ENCODE assay signal across 7 mouse cellular contexts in genomic region chr11:78176905-78177331, GRCm38 (mm10). TPM values are rescaled to one million over a fixed set of nuclear protein-coding genes. Genes with fewer than 3 reads are reported as not detected.
DNase-seq lines count a peak whose midpoint lies in the region; ATAC-seq lines count a peak whose summit lies in the region.

No protein-coding gene starts in this region.

- peak overlapping the region; percentile 57 for H3K9ac ChIP-seq in limb, embryonic 12.5 days (replicated peaks)

- DNase-seq in thymus, postnatal 14 days = peak; percentile 38
- no peak for DNase-seq in thymus, postnatal 10 days (ENCODE audit: low spot score in 2 of 2)
- peak; percentile 70 for DNase-seq in naive thymus-derived CD4-positive, alpha-beta T cell, adult 2 months (ENCODE audit: low read depth)
- DNase-seq in retina, embryonic 14.5 days (ENCODE audit: low spot score) = no peak
- no peak for DNase-seq in right cerebral cortex, postnatal 25 days

- WGBS in limb, embryonic 12.5 days = 1% methylated on average over 23 of the region's 23 CpGs

- H3K27ac ChIP-seq in limb, embryonic 12.5 days = peak overlapping the region; percentile 87

- H3K9me3 ChIP-seq in erythroblast, embryonic 14.5 days (ENCODE audit: control insufficient read depth, low read length) = no peaks in the 10 kb centered on the region
- H3K9me3 ChIP-seq in limb, embryonic 12.5 days = no peaks in the 10 kb centered on the region

- H3K4me2 ChIP-seq in limb, embryonic 12.5 days = peak overlapping the region; percentile 98

- peak overlapping the region; percentile 88 for H3K4me3 ChIP-seq in erythroblast, embryonic 14.5 days (replicated peaks)
- H3K4me3 ChIP-seq in limb, embryonic 12.5 days (replicated peaks) = peak overlapping the region; percentile 60

- H3K4me1 ChIP-seq in erythroblast, embryonic 14.5 days (ENCODE audit: control insufficient read depth) = peaks cover 77% of the 10 kb centered on the region
- peaks cover 41% of the 10 kb centered on the region for H3K4me1 ChIP-seq in limb, embryonic 12.5 days (replicated peaks)

- H3K36me3 ChIP-seq in erythroblast, embryonic 14.5 days (ENCODE audit: control insufficient read depth) = peaks cover 45% of the 10 kb centered on the region
- H3K36me3 ChIP-seq in limb, embryonic 12.5 days = peaks cover 35% of the 10 kb centered on the region

- H3K27me3 ChIP-seq in erythroblast, embryonic 14.5 days (ENCODE audit: control insufficient read depth) = no peaks in the 10 kb centered on the region
- no peaks in the 10 kb centered on the region for H3K27me3 ChIP-seq in limb, embryonic 12.5 days

- no peak for ATAC-seq in limb, embryonic 12.5 days (ENCODE audit: insufficient number of reproducible peaks, insufficient read depth, low FRiP score, low TSS enrichment, low read depth)

RNA-seq across cellular contexts. Expression of gene Tlcd1, which starts 0.4 kb away (rescaled TPM):
- 91.9 and 97.7 TPM in 2 replicates for polyA plus RNA-seq in erythroblast, embryonic 14.5 days (2012)
- polyA plus RNA-seq in limb, embryonic 12.5 days (2016; fragmentation: Nextera tagmentation; extraction: Ambion mirVana) = 11.6 and 11.9 TPM in 2 replicates

RNA-seq across cellular contexts. Expression of gene Nek8, which starts 0.4 kb away (rescaled TPM):
- 1.7 and 2.0 TPM in 2 replicates for polyA plus RNA-seq in erythroblast, embryonic 14.5 days (2012)
- polyA plus RNA-seq in limb, embryonic 12.5 days (2016; fragmentation: Nextera tagmentation; extraction: Ambion mirVana) = 18.3 and 20.4 TPM in 2 replicates

RNA-seq across cellular contexts. Expression of gene Rpl23a, which starts 6.5 kb away (rescaled TPM):
- polyA plus RNA-seq in erythroblast, embryonic 14.5 days (2012) = 168 and 429 TPM in 2 replicates
- 1,381 and 1,432 TPM in 2 replicates for polyA plus RNA-seq in limb, embryonic 12.5 days (2016; fragmentation: Nextera tagmentation; extraction: Ambion mirVana)

RNA-seq across cellular contexts. Expression of gene Rab34, which starts 11.3 kb away (rescaled TPM):
- 0.13 and 0.26 TPM in 2 replicates for polyA plus RNA-seq in erythroblast, embryonic 14.5 days (2012)
- 149 and 157 TPM in 2 replicates for polyA plus RNA-seq in limb, embryonic 12.5 days (2016; fragmentation: Nextera tagmentation; extraction: Ambion mirVana)

RNA-seq across cellular contexts. Expression of gene Traf4, which starts 11.5 kb away (rescaled TPM):
- polyA plus RNA-seq in erythroblast, embryonic 14.5 days (2012) = 7.2 and 9.4 TPM in 2 replicates
- polyA plus RNA-seq in limb, embryonic 12.5 days (2016; fragmentation: Nextera tagmentation; extraction: Ambion mirVana) = 115 and 128 TPM in 2 replicates

Comparison
In these comparisons a context has a peak if more than half of its experiments do, and no peak if none do; other contexts are left out.
1. DNase-seq: peak in thymus, postnatal 14 days (single experiment) and naive thymus-derived CD4-positive, alpha-beta T cell, adult 2 months (single experiment); none in thymus, postnatal 10 days (0 of 2), retina, embryonic 14.5 days (single experiment) and right cerebral cortex, postnatal 25 days (single experiment).